Mouse (Mus musculus) NIH3T3 (cell line): ENCODE results near the gene Atl2.

ENCODE experiments used
- DNase-seq: peaks from one replicate; pipeline ENCODE4 v3.0.0-alpha.2; 2012; ENCODE audit warnings: low read depth

The Atl2 gene

GRCm38 (mm10) chr17:79818884-79819283 lies 77.0 kb downstream of the Atl2 start:
- no peak for DNase-seq

GRCm38 (mm10) chr17:79817995-79818394 lies 77.9 kb downstream of the Atl2 start:
- no peak for DNase-seq

GRCm38 (mm10) chr17:79817551-79817950 lies 78.4 kb downstream of the Atl2 start:
- no peak for DNase-seq

- DNase-seq, result no peak
These were observed 79.0 kb downstream of the Atl2 start for GRCm38 (mm10) chr17:79816896-79817295.

GRCm38 (mm10) chr17:79810421-79810820 lies 85.5 kb downstream of the Atl2 start:
- DNase-seq, result no peak

GRCm38 (mm10) chr17:79809491-79810316 lies 86.2 kb downstream of the Atl2 start:
- no peak for DNase-seq

GRCm38 (mm10) chr17:79807237-79807930 lies 88.5 kb downstream of the Atl2 start:
- no peak for DNase-seq

GRCm38 (mm10) chr17:79804747-79805146 lies 91.2 kb downstream of the Atl2 start:
- no peak for DNase-seq

- DNase-seq, result peak; percentile 39
These were observed 93.9 kb downstream of the Atl2 start for GRCm38 (mm10) chr17:79802056-79802455.

- no peak for DNase-seq
These were observed 97.1 kb downstream of the Atl2 start for GRCm38 (mm10) chr17:79798831-79799230.
